Mouse (Mus musculus): ENCODE measurements at regions not wholly inside any gene's neighbourhood (a gene's known extent, or its start where the extent isn't known, plus 50 kb on each side); places are given as distances from the start of the nearest gene placed in this dataset.

DNA sequence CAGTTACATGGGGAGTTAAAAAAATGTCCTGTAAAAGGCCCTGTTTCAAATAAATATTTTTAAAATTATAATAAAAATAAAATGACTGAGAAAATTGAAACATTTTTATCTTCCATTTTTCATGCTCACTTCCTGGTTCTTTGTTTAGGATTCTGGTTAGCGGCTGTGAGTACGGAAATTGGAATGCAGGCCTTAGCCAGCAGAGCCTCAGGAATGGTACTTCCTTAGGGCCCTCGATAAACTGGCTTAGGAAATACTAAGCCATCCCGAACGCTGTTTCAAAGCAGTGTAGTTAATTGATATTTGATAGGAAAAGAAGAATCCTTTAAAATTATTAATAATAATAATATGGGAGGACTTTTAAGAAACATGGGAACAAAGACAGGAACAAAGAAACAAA is 53.4 kb upstream of the Nfe2l3 start:
- TF ChIP-seq CTCF (IDR thresholded peaks at IDR 0.05; ENCODE audit: low read depth, low read length) (no peak), POLR2A (IDR thresholded peaks at IDR 0.05; ENCODE audit: extremely low read depth, insufficient read depth, low read length) (no peak)
